Mouse (Mus musculus) ES-E14 (cell line): Measurements from ENCODE around the gene Mbtps2.

Experiments
- HCFC1 ChIP-seq: IDR thresholded peaks from 2 replicates; pipeline ENCODE4 v1.6.1; 2012; ENCODE audit warnings: low read length, inconsistent platforms, borderline replicate concordance; ENCODE audit not compliant: insufficient read depth
- MAFK ChIP-seq: IDR thresholded peaks from 2 replicates; pipeline ENCODE4 v1.6.1; 2014; ENCODE audit warnings: mild to moderate bottlenecking, low read depth, low read length, inconsistent platforms; ENCODE audit not compliant: insufficient read depth
- ZNF384 ChIP-seq: IDR thresholded peaks from 2 replicates; pipeline ENCODE4 v1.6.1; 2012; ENCODE audit warnings: low read depth, low read length, inconsistent platforms

DNA sequence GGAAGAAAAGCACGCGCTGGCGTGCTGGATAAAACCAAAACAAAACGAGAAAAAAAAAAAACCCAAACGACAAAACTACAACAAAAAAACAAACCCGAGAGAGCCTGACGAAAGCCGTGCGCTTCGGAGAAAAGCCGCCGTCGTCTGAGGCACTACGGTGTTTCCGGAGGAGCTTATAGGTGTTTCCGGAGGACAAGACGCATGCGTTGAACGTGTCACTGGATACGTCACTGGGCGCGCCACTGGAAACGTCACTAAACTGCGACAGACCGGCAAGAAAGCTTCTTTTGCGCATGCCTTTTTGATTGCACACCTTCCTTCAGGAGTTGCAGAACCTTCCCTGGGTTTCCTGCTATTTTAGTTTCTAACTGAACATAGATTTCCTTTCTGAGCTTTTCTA, 29.7 kb downstream of the Mbtps2 start, which contains the start of gene Yy2:
- TF ChIP-seq ZNF384, result no peak
- peak; percentile 68; the same call in 1 of the 2 replicates for TF ChIP-seq HCFC1
- TF ChIP-seq MAFK, result no peak
